Mouse (Mus musculus) gastrocnemius, postnatal 25 days (tissue): Measurements from ENCODE around the gene Shroom2. TPM values are rescaled to one million over a fixed set of nuclear protein-coding genes. Genes with fewer than 3 reads are reported as not detected.

ENCODE experiments used
- total RNA-seq, 2 experiments: library from RNA; stranded (reverse); gene quantifications; 1 replicate in 1 of 2; 2 replicates in 1 of 2; pipeline ENCODE4 v1.2.3; 2021

Shroom2 gene
- total RNA-seq, 2 experiments from 2014 or later = 1.2 to 1.8 TPM

Other genes starting within 250 kb of the Shroom2 start
- not detected for gene Cldn34a, start 206.1 kb downstream of the Shroom2 start, total RNA-seq
- not detected for gene Gpr143, start 12.5 kb upstream of the Shroom2 start, total RNA-seq
- not detected for gene Usp51, start 237.0 kb upstream of the Shroom2 start, total RNA-seq